Mouse (Mus musculus) bone marrow, adult 2 months (tissue): ENCODE measurements around the gene Myo7a. TPM values are rescaled to one million over a fixed set of nuclear protein-coding genes. Genes with fewer than 3 reads are reported as not detected.

ENCODE experiments used
- H3K27ac ChIP-seq: fragments of 200-500 bp; 2 replicates; pipeline ENCODE4 v1.5.1; 2012; ENCODE audit warnings: low read depth, mild to moderate bottlenecking, control low read depth, inconsistent platforms, low read length; ENCODE audit not compliant: control insufficient read depth, poor library complexity, insufficient read depth
- H3K4me1 ChIP-seq: fragments of 200-500 bp; 2 replicates; pipeline ENCODE4 v1.6.1; 2011; ENCODE audit warnings: low read length; ENCODE audit not compliant: control insufficient read depth, insufficient read depth
- H3K4me3 ChIP-seq: fragments of 200-500 bp; replicated peaks from 2 replicates; pipeline ENCODE3; 2011; ENCODE audit warnings: mild to moderate bottlenecking, low read depth, low read length, control low read depth; ENCODE audit not compliant: control insufficient read depth
- CTCF ChIP-seq: fragments of 200-500 bp; IDR thresholded peaks from 2 replicates; pipeline ENCODE4 v1.5.1; 2011; ENCODE audit warnings: low read length, control low read depth; ENCODE audit not compliant: control insufficient read depth, insufficient read depth
- POLR2A ChIP-seq: fragments of 200-500 bp; IDR thresholded peaks from 2 replicates; pipeline ENCODE4 v1.6.1; 2011; ENCODE audit warnings: low read depth, mild to moderate bottlenecking, control low read depth, low read length, borderline replicate concordance; ENCODE audit not compliant: control insufficient read depth
- WGBS: fragments of 180-500 bp; shearing (Covaris S2); methylation state at CpG from one replicate; pipeline ENCODE4 v1.1.7; 2018; 5-methylcytosine and 5-hydroxymethylcytosine counted together
- polyA plus RNA-seq: library from polyadenylated mRNA; stranded (reverse); fragments of >200 nt; gene quantifications from 2 replicates; pipeline ENCODE4 v1.2.4, GENCODE M21; 2011; ENCODE audit warnings: low replicate concordance; ENCODE audit not compliant: missing spikeins, insufficient read depth, insufficient read length

Myo7a gene
- polyA plus RNA-seq, 1 experiment, result 27.0 TPM

- H3K27ac ChIP-seq, result no peak overlapping the region
- no peak overlapping the region for H3K4me3 ChIP-seq
- H3K4me1 ChIP-seq, result no peaks in the 10 kb centered on the region
- TF ChIP-seq POLR2A (no peak), CTCF (no peak)
- WGBS, result 85% methylated on average over 10 of the region's 10 CpGs
Measured at GRCm38 (mm10) chr7:98148721-98149407, 29.5 kb upstream of the Myo7a start.

GRCm38 (mm10) chr7:98147766-98148165 is 28.4 kb upstream of the Myo7a start:
- H3K4me1 ChIP-seq, result no peaks in the 10 kb centered on the region
- WGBS, result 88% methylated on average over 8 of the region's 8 CpGs
- TF ChIP-seq CTCF, result no peak
- no peak for TF ChIP-seq POLR2A
- no peak overlapping the region for H3K4me3 ChIP-seq
- no peak overlapping the region for H3K27ac ChIP-seq

GRCm38 (mm10) chr7:98146447-98146845 is 27.1 kb upstream of the Myo7a start:
- Histone ChIP-seq H3K27ac (no peak overlapping the region), H3K4me1 (no peaks in the 10 kb centered on the region), H3K4me3 (no peak overlapping the region)
- TF ChIP-seq POLR2A, result no peak
- no peak for TF ChIP-seq CTCF
- 86% methylated on average over 8 of the region's 8 CpGs for WGBS

GRCm38 (mm10) chr7:98145842-98146446 is 26.6 kb upstream of the Myo7a start:
- WGBS, result 55% methylated on average over 12 of the region's 12 CpGs
- H3K4me1 ChIP-seq, result no peaks in the 10 kb centered on the region

GRCm38 (mm10) chr7:98145402-98145801 is 26.1 kb upstream of the Myo7a start, which contains the start of gene Omp:
Gene Omp, minus strand, starts transcription at chr7:98145502.
- WGBS, result 87% methylated on average over 5 of the region's 5 CpGs
- Histone ChIP-seq H3K4me3 (no peak within 1 kb of the TSS), H3K27ac (no peak within 1 kb of the TSS), H3K4me1 (no peaks in the 10 kb centered on the region)
- TF ChIP-seq CTCF (no peak), POLR2A (no peak)

More at GRCm38 (mm10) chr7:98145842-98146446, 26.6 kb upstream of the Myo7a start:
- H3K27ac ChIP-seq, result no peak overlapping the region
- no peak overlapping the region for H3K4me3 ChIP-seq
- no peak for TF ChIP-seq CTCF
- TF ChIP-seq POLR2A, result no peak

- Histone ChIP-seq H3K27ac (no peak overlapping the region), H3K4me3 (no peak overlapping the region), H3K4me1 (no peaks in the 10 kb centered on the region)
- 87% methylated on average over 3 of the region's 3 CpGs for WGBS
- no peak for TF ChIP-seq CTCF
- no peak for TF ChIP-seq POLR2A
Measured at GRCm38 (mm10) chr7:98142648-98143047, 23.3 kb upstream of the Myo7a start.

GRCm38 (mm10) chr7:98142247-98142646 is 22.9 kb upstream of the Myo7a start:
- Histone ChIP-seq H3K4me3 (no peak overlapping the region), H3K4me1 (no peaks in the 10 kb centered on the region), H3K27ac (no peak overlapping the region)
- TF ChIP-seq POLR2A, result no peak
- TF ChIP-seq CTCF, result no peak
- 91% methylated on average over 8 of the region's 8 CpGs for WGBS

- WGBS, result 83% methylated on average over 3 of the region's 3 CpGs
- TF ChIP-seq POLR2A (no peak), CTCF (peak; percentile 30; the same call in 1 of the 2 replicates)
- Histone ChIP-seq H3K4me1 (no peaks in the 10 kb centered on the region), H3K27ac (no peak overlapping the region), H3K4me3 (no peak overlapping the region)
Measured at GRCm38 (mm10) chr7:98141206-98141605, 21.9 kb upstream of the Myo7a start.
